Mouse (Mus musculus) stomach, postnatal 0 days (tissue): ENCODE data around the gene Tmem185b.

Experiments
- CTCF ChIP-seq: IDR thresholded peaks from 2 replicates; pipeline ENCODE4 v1.5.1; 2016; ENCODE audit warnings: antibody characterized with exemption, low read depth, mild to moderate bottlenecking, moderate library complexity
- EP300 ChIP-seq: optimal IDR thresholded peaks from 2 replicates; pipeline ENCODE3; 2016; ENCODE audit warnings: antibody characterized with exemption

- TF ChIP-seq CTCF (no peak), EP300 (no peak)
Measured at GRCm38 (mm10) chr1:119510409-119510808, 15.6 kb upstream of the Tmem185b start.
